Mouse (Mus musculus): Measurements from ENCODE around the gene Retreg2. TPM values are rescaled to one million over a fixed set of nuclear protein-coding genes. Genes with fewer than 3 reads are reported as not detected.

The Retreg2 gene
- polyA plus RNA-seq, 1 experiment: 10.9 TPM

DNA sequence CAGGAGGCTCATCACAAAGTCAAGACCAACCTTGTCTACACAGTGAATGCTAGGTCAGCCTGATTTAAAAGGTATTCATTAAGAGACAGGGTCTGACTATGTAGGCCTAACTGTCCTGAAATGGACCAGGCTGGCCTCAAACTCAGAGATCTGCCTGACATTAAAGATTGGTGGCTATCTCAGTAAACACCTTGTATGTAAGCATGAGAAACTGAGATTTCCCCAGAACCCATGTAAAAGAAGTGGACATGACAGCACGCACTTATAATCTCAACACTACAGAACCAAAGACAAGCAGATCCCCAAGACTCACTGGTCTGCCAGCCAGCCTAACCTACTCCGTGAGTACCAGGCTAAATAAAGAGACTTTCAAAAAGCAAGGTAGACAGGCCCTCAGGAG, 4.1 kb upstream of the Retreg2 start:
- Histone ChIP-seq H3K36me3 (ENCODE audit: control insufficient read depth) (peaks cover 80% of the 10 kb centered on the region), H3K9me3 (ENCODE audit: control insufficient read depth, low read length) (no peaks in the 10 kb centered on the region), H3K27me3 (ENCODE audit: control insufficient read depth) (no peaks in the 10 kb centered on the region), H3K4me3 (replicated peaks) (peak overlapping the region; percentile 36), H3K4me1 (ENCODE audit: control insufficient read depth) (peaks cover 94% of the 10 kb centered on the region)
- TF ChIP-seq TAL1 (IDR thresholded peaks at IDR 0.05; ENCODE audit: low read length) (peak; percentile 51; the same call in 2 of the 3 replicates), GATA1 (IDR thresholded peaks at IDR 0.05; ENCODE audit: low read length) (no peak)

DNA sequence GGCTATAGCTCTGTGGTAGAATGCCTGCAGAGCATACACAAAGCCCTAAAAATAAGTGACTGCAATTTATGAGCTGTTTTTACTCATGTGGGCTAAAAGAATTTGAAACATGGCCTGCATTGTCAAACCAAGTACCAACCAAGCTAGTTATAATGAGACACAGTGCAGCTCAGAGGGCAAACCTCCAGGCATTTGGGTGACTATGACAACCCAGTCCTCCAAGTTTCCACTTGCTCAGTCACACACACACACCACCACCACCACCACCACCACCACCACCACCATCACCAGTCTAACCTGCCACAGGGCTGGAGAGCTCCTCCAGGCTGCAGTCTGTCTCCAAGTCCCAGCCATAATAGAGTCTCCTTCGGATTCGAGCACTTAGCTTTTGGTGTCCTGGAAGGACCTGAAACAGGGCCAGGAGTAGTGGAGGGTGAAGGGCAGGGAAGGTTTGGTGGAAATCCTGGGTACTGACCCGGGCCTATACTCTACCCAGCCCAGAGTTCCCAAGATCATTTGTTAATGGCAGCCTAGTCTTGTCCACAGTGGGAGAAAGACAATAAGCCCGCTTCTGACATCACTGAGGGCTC, 1.9 kb upstream of the Retreg2 start:
- Histone ChIP-seq H3K9me3 (ENCODE audit: control insufficient read depth, low read length) (no peaks in the 10 kb centered on the region), H3K4me1 (ENCODE audit: control insufficient read depth) (peaks cover 94% of the 10 kb centered on the region), H3K4me3 (replicated peaks) (peak overlapping the region; percentile 85), H3K36me3 (ENCODE audit: control insufficient read depth) (peaks cover 81% of the 10 kb centered on the region), H3K27me3 (ENCODE audit: control insufficient read depth) (no peaks in the 10 kb centered on the region)
- TF ChIP-seq TAL1 (IDR thresholded peaks at IDR 0.05; ENCODE audit: low read length): no peak
- no peak for TF ChIP-seq GATA1 (IDR thresholded peaks at IDR 0.05; ENCODE audit: low read length)

DNA sequence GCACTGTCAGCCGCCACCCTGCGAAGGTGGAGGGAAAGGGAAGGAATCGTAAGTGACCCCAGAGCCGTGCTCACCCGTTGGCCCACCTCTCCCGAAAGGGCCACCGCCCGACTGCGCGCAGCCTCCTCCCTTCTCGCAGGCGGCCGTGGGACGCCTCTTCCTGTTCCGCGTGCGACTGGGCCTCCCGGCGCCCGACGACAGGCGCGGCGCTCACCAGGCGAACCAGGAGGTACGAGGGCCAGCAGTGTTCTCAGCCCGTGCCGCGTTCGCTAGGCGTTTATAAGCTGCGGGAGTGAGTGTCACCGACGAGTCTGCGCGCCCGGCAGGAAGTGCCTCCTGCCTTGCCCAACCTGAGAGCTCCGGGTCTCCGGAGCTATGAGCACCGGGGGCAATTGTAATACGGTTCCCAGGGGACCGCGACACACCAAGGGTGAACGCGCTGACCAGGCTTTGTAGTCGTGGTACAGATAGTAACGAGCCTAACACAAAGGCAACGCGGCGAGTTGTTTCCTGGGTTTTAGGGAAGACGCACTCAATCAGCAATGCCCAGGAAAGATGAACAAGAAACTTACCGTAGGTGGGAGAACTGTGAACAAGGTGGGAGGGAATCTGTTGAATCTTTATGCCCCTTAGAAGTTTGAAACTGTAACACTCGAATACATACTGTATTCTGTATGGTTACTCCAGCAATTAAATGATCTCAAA, 940 bp upstream of the Retreg2 start:
- H3K9me3 ChIP-seq (ENCODE audit: control insufficient read depth, low read length): no peaks in the 10 kb centered on the region
- peak overlapping the region; percentile 85 for H3K4me3 ChIP-seq (replicated peaks)
- TF ChIP-seq GATA1 (IDR thresholded peaks at IDR 0.05; ENCODE audit: low read length): no peak
- no peak for TF ChIP-seq TAL1 (IDR thresholded peaks at IDR 0.05; ENCODE audit: low read length)
- H3K36me3 ChIP-seq (ENCODE audit: control insufficient read depth): peaks cover 81% of the 10 kb centered on the region
- peaks cover 94% of the 10 kb centered on the region for H3K4me1 ChIP-seq (ENCODE audit: control insufficient read depth)
- H3K27me3 ChIP-seq (ENCODE audit: control insufficient read depth): no peaks in the 10 kb centered on the region

DNA sequence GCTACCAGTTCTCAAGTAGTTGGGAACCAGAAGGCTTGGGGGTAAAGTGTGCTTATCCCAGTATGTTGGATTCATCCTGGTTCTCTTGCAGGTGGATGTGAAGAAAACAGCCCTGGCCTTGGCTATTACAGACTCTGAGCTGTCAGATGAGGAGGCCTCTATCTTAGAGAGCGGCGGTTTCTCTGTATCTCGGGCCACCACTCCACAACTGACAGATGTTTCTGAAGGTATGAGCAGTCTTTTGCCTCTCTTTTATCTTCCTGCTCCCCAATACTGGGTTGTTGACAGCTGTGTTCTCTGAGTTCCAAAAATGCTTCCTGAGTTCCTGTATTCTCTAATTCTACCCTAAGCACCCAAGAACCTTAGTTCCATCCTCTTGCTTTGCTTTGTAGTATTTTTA, 3.0 kb downstream of the Retreg2 start:
- TF ChIP-seq GATA1 (IDR thresholded peaks at IDR 0.05; ENCODE audit: low read length) (no peak), TAL1 (IDR thresholded peaks at IDR 0.05; ENCODE audit: low read length) (no peak)
- Histone ChIP-seq H3K9me3 (ENCODE audit: control insufficient read depth, low read length) (no peaks in the 10 kb centered on the region), H3K4me3 (replicated peaks) (peak overlapping the region; percentile 85), H3K27me3 (ENCODE audit: control insufficient read depth) (no peaks in the 10 kb centered on the region), H3K4me1 (ENCODE audit: control insufficient read depth) (peaks cover 69% of the 10 kb centered on the region), H3K36me3 (ENCODE audit: control insufficient read depth) (peaks cover 79% of the 10 kb centered on the region)

DNA sequence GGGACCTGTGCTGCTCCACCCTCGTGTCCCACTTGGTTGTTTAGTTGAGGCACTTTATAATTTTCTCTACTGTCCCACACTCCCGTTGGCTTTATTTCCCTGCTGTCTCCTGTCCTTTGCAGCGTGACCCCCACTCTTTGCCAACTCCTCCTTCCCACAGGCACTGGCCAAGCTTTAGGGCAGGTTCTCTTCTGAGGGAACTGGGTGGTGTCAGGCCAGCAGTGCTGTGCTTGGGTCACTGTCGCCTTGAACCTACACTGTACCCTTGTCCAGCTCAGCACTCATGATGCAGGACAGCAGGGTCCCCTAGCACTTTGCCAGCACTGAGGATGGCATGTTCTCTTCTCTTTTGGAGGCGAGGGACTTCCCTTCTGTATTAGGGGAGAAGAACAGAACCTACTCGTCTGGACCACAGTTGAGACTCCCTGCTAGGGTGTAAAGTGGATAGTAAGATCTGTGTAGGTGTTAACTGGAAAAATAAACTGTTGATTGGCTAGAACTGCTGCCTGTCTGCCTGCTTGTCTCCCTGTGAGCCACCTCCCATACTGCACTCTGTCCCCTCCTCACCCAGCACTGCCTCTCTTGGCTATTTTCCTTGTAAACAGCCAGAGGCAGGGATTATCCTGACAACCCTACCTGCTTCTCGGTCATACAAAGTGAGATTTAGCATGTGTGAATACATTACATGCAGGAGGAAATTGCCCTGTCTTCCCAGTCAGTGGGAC, 5.0 kb downstream of the Retreg2 start:
- no peak for TF ChIP-seq TAL1 (IDR thresholded peaks at IDR 0.05; ENCODE audit: low read length)
- TF ChIP-seq GATA1 (IDR thresholded peaks at IDR 0.05; ENCODE audit: low read length): no peak
- Histone ChIP-seq H3K4me3 (replicated peaks) (no peak overlapping the region), H3K27me3 (ENCODE audit: control insufficient read depth) (no peaks in the 10 kb centered on the region), H3K4me1 (ENCODE audit: control insufficient read depth) (peaks cover 51% of the 10 kb centered on the region), H3K36me3 (ENCODE audit: control insufficient read depth) (peaks cover 72% of the 10 kb centered on the region), H3K9me3 (ENCODE audit: control insufficient read depth, low read length) (no peaks in the 10 kb centered on the region)

DNA sequence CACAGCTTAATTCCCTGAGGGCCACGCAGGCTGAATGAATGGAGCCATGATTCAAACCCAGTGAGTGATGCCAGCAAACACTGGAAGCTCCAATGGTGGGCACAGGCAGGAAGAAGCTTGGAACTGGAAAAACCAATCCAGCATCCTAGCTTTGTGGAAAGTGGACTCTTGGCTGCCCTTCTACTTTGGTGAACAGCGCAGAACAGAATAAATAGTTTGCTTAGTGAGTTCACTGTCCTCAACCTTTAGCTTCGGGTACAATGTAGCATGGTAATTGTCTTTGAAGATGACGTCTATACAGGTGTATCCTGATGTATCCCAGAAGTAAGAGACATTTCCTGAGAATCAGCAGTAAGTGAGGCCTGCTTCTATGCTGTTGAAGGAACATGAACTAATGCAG, 6.1 kb downstream of the Retreg2 start:
- Histone ChIP-seq H3K27me3 (ENCODE audit: control insufficient read depth) (no peaks in the 10 kb centered on the region), H3K36me3 (ENCODE audit: control insufficient read depth) (peaks cover 68% of the 10 kb centered on the region), H3K4me3 (replicated peaks) (no peak overlapping the region)

DNA sequence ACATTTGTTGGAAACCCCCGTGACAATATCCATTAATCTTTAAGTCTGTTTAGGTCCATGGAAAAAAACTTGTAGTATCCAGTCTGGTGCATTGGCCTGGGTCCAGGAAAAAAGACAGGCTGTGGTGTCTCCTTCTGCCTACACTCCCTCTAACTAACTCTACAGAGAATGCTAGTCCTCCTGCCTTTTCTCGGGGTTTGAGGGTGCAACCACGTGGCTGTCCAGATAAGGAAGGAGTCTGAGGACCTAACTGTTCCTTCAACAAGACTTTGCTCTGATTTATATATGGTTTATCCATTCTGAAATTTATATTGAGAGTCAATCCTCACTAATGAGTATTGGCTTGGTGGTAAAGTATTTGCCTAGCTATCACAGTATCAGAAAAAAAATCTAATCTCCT, 13.3 kb downstream of the Retreg2 start:
- peaks cover 3% of the 10 kb centered on the region; the same call in 1 of the 2 replicates for H3K36me3 ChIP-seq (ENCODE audit: control insufficient read depth)
- no peaks in the 10 kb centered on the region for H3K9me3 ChIP-seq (ENCODE audit: control insufficient read depth, low read length)
- TF ChIP-seq TAL1 (IDR thresholded peaks at IDR 0.05; ENCODE audit: low read length) (no peak), GATA1 (IDR thresholded peaks at IDR 0.05; ENCODE audit: low read length) (no peak)
- H3K27me3 ChIP-seq (ENCODE audit: control insufficient read depth): no peaks in the 10 kb centered on the region
- no peak overlapping the region for H3K4me3 ChIP-seq (replicated peaks)
- H3K4me1 ChIP-seq (ENCODE audit: control insufficient read depth): peaks cover 57% of the 10 kb centered on the region

More for the DNA sequence above, 6.1 kb downstream of the Retreg2 start:
- Histone ChIP-seq H3K9me3 (ENCODE audit: control insufficient read depth, low read length) (no peaks in the 10 kb centered on the region), H3K4me1 (ENCODE audit: control insufficient read depth) (peaks cover 43% of the 10 kb centered on the region)
- TF ChIP-seq GATA1 (IDR thresholded peaks at IDR 0.05; ENCODE audit: low read length) (no peak), TAL1 (IDR thresholded peaks at IDR 0.05; ENCODE audit: low read length) (no peak)

DNA sequence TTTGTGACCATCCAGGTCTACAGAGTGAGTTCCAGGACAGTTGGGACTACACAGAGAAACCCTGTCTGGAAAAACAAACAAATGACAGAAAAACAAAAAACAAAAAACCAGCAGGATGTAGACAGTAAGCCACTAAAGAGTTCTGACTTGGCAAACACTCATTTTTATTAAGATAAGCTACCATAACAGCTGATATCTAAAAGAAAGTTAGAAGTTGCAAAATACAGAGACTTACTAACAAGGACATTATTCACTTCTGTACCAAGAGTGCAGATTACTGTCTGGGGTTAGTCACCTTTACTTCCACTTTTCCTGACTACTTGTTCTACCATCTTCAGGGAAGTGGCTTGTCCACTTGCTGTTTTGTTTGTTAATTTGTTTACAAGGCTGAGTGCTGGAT, 16.4 kb downstream of the Retreg2 start:
- Histone ChIP-seq H3K4me3 (replicated peaks) (no peak overlapping the region), H3K36me3 (ENCODE audit: control insufficient read depth) (peaks cover 3% of the 10 kb centered on the region; the same call in 1 of the 2 replicates), H3K4me1 (ENCODE audit: control insufficient read depth) (peaks cover 64% of the 10 kb centered on the region)

More for the DNA sequence above, 16.4 kb downstream of the Retreg2 start:
- no peak for TF ChIP-seq TAL1 (IDR thresholded peaks at IDR 0.05; ENCODE audit: low read length)
- TF ChIP-seq GATA1 (IDR thresholded peaks at IDR 0.05; ENCODE audit: low read length): no peak
- H3K9me3 ChIP-seq (ENCODE audit: control insufficient read depth, low read length): peaks cover 6% of the 10 kb centered on the region; the same call in 1 of the 2 replicates
- no peaks in the 10 kb centered on the region for H3K27me3 ChIP-seq (ENCODE audit: control insufficient read depth)
